Mouse (Mus musculus) testis, adult 2 months (tissue): ENCODE measurements around the gene Rtl6.

Experiments
- CTCF ChIP-seq: fragments of 200-500 bp; IDR thresholded peaks from 2 replicates; pipeline ENCODE4 v1.5.1; 2012; ENCODE audit warnings: low read depth, mild to moderate bottlenecking, inconsistent platforms, low read length, moderate library complexity; ENCODE audit not compliant: control insufficient read depth, insufficient read depth, insufficient replicate concordance
- POLR2A ChIP-seq: fragments of 200-500 bp; IDR thresholded peaks from 2 replicates; pipeline ENCODE4 v1.6.1; 2012; ENCODE audit warnings: low read depth, mild to moderate bottlenecking, inconsistent platforms, low read length, moderate library complexity; ENCODE audit not compliant: control insufficient read depth

DNA sequence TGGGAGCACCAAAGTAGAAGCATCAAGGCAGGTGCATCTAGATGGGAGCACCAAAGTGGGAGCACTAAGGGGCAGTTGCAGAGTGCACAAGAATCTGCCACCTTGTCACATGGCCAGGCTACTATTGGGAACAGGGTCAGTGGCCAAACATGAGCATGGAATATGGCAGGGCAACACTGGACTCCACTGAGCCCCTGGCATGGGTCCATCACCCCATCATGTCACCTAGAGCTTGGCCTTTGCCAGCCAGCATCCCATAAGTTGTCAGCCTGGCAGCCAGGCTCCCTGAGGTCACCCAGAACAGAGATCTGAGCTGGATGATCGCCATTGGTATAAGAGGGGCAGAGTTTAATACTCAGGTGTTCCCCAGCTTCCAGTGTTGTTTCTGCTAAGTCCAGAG is 40.2 kb upstream of the Rtl6 start:
- no peak for TF ChIP-seq CTCF
- no peak for TF ChIP-seq POLR2A
